Mouse (Mus musculus) heart, postnatal 10 days (tissue): ENCODE measurements around the gene Shmt2. TPM values are rescaled to one million over a fixed set of nuclear protein-coding genes. Genes with fewer than 3 reads are reported as not detected.
A peak's percentile ranks its signal among the peaks of the same experiment; 100 is the strongest.

Source experiments
- DNase-seq, 2 experiments: peaks; one replicate each; pipeline ENCODE4 v3.0.0; 2021
- intact Hi-C: fragments of 180-260 bp; cut with DNase I; formaldehyde crosslinking; loops from one replicate; pipeline ENCODE4 v1.15.1; 2025
- total RNA-seq, 2 experiments: library from RNA; stranded (reverse); gene quantifications; 2 replicates each; pipeline ENCODE4 v1.2.3; 2021

Shmt2 gene
- total RNA-seq, 2 experiments from 2014 or later: 41.3 to 41.7 TPM

GRCm38 (mm10) chr10:127480833-127481813 lies 41.1 kb downstream of the Shmt2 start:
- intact Hi-C loops: no loop called here
- peak; percentile 63 to 65 for DNase-seq

GRCm38 (mm10) chr10:127479131-127479530 lies 43.1 kb downstream of the Shmt2 start:
- DNase-seq: peak; percentile 37 to 45
- intact Hi-C loops: no loop called here

DNA sequence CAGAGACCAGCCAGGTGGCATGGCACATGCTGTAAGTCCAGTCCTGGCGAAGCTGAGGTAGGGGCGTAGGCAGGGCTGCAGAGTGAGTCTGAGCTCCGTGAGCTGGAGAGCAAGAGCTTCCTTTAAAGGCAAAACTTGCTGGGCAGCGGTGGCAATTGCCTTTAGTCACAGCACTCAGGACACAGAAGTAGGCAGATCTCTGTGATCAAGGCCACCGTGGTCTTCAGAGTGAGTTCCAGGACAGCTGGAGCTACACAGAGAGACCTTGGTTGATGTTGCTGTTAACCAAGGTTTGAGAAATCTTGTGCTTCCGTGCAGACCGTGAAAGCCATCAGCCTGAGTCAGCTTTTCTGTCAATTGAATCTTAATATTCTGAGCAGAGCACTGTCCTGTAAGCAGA lies 44.9 kb downstream of the Shmt2 start:
- no peak for DNase-seq
- intact Hi-C loops: no loop called here

- DNase-seq: no peak
Measured at GRCm38 (mm10) chr10:127476541-127476940, 45.7 kb downstream of the Shmt2 start.

GRCm38 (mm10) chr10:127475175-127475574 lies 47.1 kb downstream of the Shmt2 start:
- DNase-seq: no peak
- intact Hi-C loops: no loop called here

More at GRCm38 (mm10) chr10:127476541-127476940, 45.7 kb downstream of the Shmt2 start:
- intact Hi-C loops: no loop called here

DNA sequence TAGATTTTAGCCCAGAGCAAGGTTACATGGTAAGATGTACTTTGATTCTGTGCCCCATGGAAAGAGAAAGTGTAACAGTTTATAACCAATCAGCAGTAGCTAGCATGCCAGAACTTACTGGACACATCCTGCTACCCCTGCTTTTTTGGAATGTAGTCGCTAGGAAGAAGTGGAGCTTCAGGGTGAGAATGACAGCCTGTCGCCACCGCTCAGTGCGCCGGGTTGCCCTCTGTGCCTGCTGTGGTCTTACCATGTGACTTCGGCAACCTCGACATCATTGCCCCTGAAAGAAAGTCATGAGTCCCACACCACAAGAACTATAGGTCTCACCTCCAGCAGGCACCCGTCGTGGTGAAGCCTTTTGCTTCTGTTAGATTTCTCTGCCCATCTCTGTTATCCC lies 49.5 kb downstream of the Shmt2 start:
- DNase-seq: no peak
- intact Hi-C loops: no loop called here

GRCm38 (mm10) chr10:127471281-127471988 lies 50.8 kb downstream of the Shmt2 start:
- intact Hi-C loops: no loop called here
- DNase-seq: peak; percentile 26 to 37

Other genes starting within 250 kb of the Shmt2 start
- gene Mbd6, start 233.4 kb downstream of the Shmt2 start, total RNA-seq: 10 to 100 TPM; 34.2 to 35.5 TPM
- gene Mars, start 210.7 kb downstream of the Shmt2 start, total RNA-seq: 10 to 100 TPM; 42.0 to 43.9 TPM
- gene Arhgap9, start 200.5 kb downstream of the Shmt2 start, total RNA-seq: 1 to 10 TPM; 3.3 to 4.1 TPM
- 1 to 10 TPM; 2.1 to 2.5 TPM for gene Gli1, start 180.5 kb downstream of the Shmt2 start, total RNA-seq
- not detected for gene Inhbe, start 168.0 kb downstream of the Shmt2 start, total RNA-seq
- gene Inhbc, start 152.0 kb downstream of the Shmt2 start, total RNA-seq: not detected
- 100 to 1,000 TPM; 112 to 120 TPM for gene R3hdm2, start 142.1 kb downstream of the Shmt2 start, total RNA-seq
- 1 to 10 TPM; 1.1 to 1.7 TPM for gene Stac3, start 20.8 kb downstream of the Shmt2 start, total RNA-seq
- 10 to 100 TPM; 44.5 to 54.0 TPM for gene Ndufa4l2, start 7.5 kb downstream of the Shmt2 start, total RNA-seq
- 1 to 10 TPM; 1.3 to 1.8 TPM for gene Nxph4, start 12.1 kb upstream of the Shmt2 start, total RNA-seq
- 10 to 100 TPM; 95.8 to 96.3 TPM for gene Lrp1, start 98.7 kb upstream of the Shmt2 start, total RNA-seq
- 10 to 100 TPM; 45.9 to 46.8 TPM for gene Stat6, start 120.5 kb upstream of the Shmt2 start, total RNA-seq
- gene Nemp1, start 144.5 kb upstream of the Shmt2 start, total RNA-seq: 1 to 10 TPM; 5.0 to 7.0 TPM
- 10 to 100 TPM in 1 of 2 experiments, 1 to 10 TPM in 1; 8.5 to 11.7 TPM for gene Nab2, start 146.1 kb upstream of the Shmt2 start, total RNA-seq
- gene Myo1a, start 182.7 kb upstream of the Shmt2 start, total RNA-seq: not detected
- gene Tac2, start 202.0 kb upstream of the Shmt2 start, total RNA-seq: not detected
- gene Zbtb39, start 217.1 kb upstream of the Shmt2 start, total RNA-seq: 1 to 10 TPM; 8.1 to 9.6 TPM
- gene Gpr182, start 229.3 kb upstream of the Shmt2 start, total RNA-seq: 1 to 10 TPM; 4.6 to 4.7 TPM
- under 1 TPM; 0.10 to 0.12 TPM for gene Rdh1, start 237.3 kb upstream of the Shmt2 start, total RNA-seq
- gene Rdh16f1, start 237.3 kb upstream of the Shmt2 start, total RNA-seq: under 1 TPM in 1 of 2 experiments, not detected in 1; 0.17 TPM